Mouse (Mus musculus) megakaryocyte-erythroid progenitor cell, adult 5-6 weeks (primary cell): ENCODE measurements around the gene Arxes2. TPM values are rescaled to one million over a fixed set of nuclear protein-coding genes. Genes with fewer than 3 reads are reported as not detected.
A peak's percentile ranks its signal among the peaks of the same experiment; 100 is the strongest.

Source experiments
- ATAC-seq: replicated peaks from 2 replicates; pipeline ENCODE4 v1.8.0; 2016; ENCODE audit warnings: mild to moderate bottlenecking, inconsistent platforms; ENCODE audit not compliant: severe bottlenecking, poor library complexity, low FRiP score, low TSS enrichment
- total RNA-seq, 2 experiments: library from RNA; stranded (forward) in 1 of 2; stranded (reverse) in 1 of 2; fragments of 200-1000, 215-1000 nt in 1 of 2; fragments of >200 nt in 1 of 2; fragmentation: Nextera tagmentation in 1 of 2; gene quantifications; 2 replicates each; pipeline ENCODE4 v1.2.3; 2014 to 2017

Gene Arxes2
- total RNA-seq, 2 experiments from 2014 or later, result 2.2 TPM; not detected in 1

DNA sequence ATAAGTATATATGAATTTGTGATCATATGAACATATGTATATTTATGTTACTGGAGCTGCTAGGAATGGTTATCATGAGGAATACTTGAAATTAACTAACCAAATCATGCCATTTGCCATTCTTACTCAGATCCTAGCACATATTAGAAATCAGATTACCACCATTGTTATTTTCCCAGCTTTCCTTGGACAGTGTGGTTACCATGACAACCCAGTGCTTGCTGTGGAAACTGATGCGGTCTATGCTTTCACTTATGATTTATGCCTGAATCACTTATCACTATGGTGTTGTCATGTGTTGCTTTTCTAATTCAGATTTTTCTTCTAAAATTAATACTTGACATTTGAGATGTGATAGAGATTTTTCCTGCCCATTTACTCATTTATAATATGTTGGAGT, 36.7 kb downstream of the Arxes2 start:
- no peak for ATAC-seq

GRCm38 (mm10) chrX:136032799-136033763, 39.5 kb downstream of the Arxes2 start, which contains the start of gene Arxes1:
Gene Arxes1, plus strand, starts transcription at chrX:136033367.
- peak; percentile 63 for ATAC-seq

DNA sequence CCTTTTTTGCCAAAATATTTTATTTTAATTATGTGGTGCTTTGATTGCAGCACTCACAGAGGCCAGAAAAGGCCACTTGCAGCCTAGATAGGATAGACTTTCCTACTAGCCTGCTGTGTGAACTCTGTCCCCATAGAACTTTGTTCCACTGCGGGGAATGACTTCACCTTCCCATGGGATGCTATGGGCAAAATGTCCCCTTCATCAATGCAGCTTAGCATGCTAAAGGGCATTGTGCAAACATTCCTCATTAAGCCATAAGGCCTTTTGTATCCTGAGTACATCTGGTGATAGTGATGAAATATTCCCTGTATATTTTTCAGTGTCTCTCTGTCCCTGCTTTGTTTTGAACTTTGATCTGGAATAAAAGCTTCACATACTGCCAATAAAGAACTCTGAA, 50.1 kb downstream of the Arxes2 start:
- no peak for ATAC-seq

Other genes starting within 250 kb of the Arxes2 start
- 15.2 and 26.2 TPM in 2 replicates for gene Bhlhb9, start 196.2 kb upstream of the Arxes2 start, total RNA-seq (2014; fragmentation: Nextera tagmentation)
- 26.1 and 32.1 TPM in 2 replicates for gene Bhlhb9, start 196.2 kb upstream of the Arxes2 start, total RNA-seq (2017)
- 0.52 and 1.5 TPM in 2 replicates for gene Gprasp2, start 154.8 kb upstream of the Arxes2 start, total RNA-seq (2014; fragmentation: Nextera tagmentation)
- gene Gprasp2, start 154.8 kb upstream of the Arxes2 start, total RNA-seq (2017), result 0.80 and 6.5 TPM in 2 replicates
- not detected in 2 replicates for gene Arxes1, start 39.5 kb downstream of the Arxes2 start, total RNA-seq (2014; fragmentation: Nextera tagmentation)
- not detected in 2 replicates for gene Arxes1, start 39.5 kb downstream of the Arxes2 start, total RNA-seq (2017)
- gene Bex2, start 74.4 kb downstream of the Arxes2 start, total RNA-seq (2014; fragmentation: Nextera tagmentation), result 0.72 TPM in 1 of 2 replicates, not detected in the other
- gene Bex2, start 74.4 kb downstream of the Arxes2 start, total RNA-seq (2017), result not detected in 2 replicates
- 0.54 TPM in 1 of 2 replicates, not detected in the other for gene Nxf3, start 91.4 kb downstream of the Arxes2 start, total RNA-seq (2014; fragmentation: Nextera tagmentation)
- not detected in 2 replicates for gene Nxf3, start 91.4 kb downstream of the Arxes2 start, total RNA-seq (2017)
- gene Bex4, start 145.2 kb downstream of the Arxes2 start, total RNA-seq (2014; fragmentation: Nextera tagmentation), result 116 and 122 TPM in 2 replicates
- 78.6 and 91.4 TPM in 2 replicates for gene Bex4, start 145.2 kb downstream of the Arxes2 start, total RNA-seq (2017)
- gene Tceal8, start 178.5 kb downstream of the Arxes2 start, total RNA-seq (2014; fragmentation: Nextera tagmentation), result 36.9 and 37.6 TPM in 2 replicates
- 75.5 and 112 TPM in 2 replicates for gene Tceal8, start 178.5 kb downstream of the Arxes2 start, total RNA-seq (2017)
- not detected in 2 replicates for gene Tceal5, start 210.1 kb downstream of the Arxes2 start, total RNA-seq (2014; fragmentation: Nextera tagmentation)
- gene Tceal5, start 210.1 kb downstream of the Arxes2 start, total RNA-seq (2017), result 0.19 TPM in 1 of 2 replicates, not detected in the other
- gene Tceal7, start 221.0 kb downstream of the Arxes2 start, total RNA-seq (2014; fragmentation: Nextera tagmentation), result not detected in 2 replicates
- not detected in 2 replicates for gene Tceal7, start 221.0 kb downstream of the Arxes2 start, total RNA-seq (2017)
- gene Bex1, start 221.7 kb downstream of the Arxes2 start, total RNA-seq (2014; fragmentation: Nextera tagmentation), result not detected in 2 replicates
- 7.1 TPM in 1 of 2 replicates, not detected in the other for gene Bex1, start 221.7 kb downstream of the Arxes2 start, total RNA-seq (2017)